Mouse (Mus musculus): Measurements from ENCODE around the gene Hist1h4d. TPM values are rescaled to one million over a fixed set of nuclear protein-coding genes. Genes with fewer than 3 reads are reported as not detected.
"Not testable (repeated sequence)": the region's sequence is repeated elsewhere in the genome, so short reads cannot be mapped to it uniquely, and the experiment has no call there.

The Hist1h4d gene
- 10 to 100 TPM; 33.6 to 46.4 TPM for total RNA-seq (2021)
- long read RNA-seq, experiment 1 = 0 reads
- long read RNA-seq, experiment 2 = 0 reads

DNA sequence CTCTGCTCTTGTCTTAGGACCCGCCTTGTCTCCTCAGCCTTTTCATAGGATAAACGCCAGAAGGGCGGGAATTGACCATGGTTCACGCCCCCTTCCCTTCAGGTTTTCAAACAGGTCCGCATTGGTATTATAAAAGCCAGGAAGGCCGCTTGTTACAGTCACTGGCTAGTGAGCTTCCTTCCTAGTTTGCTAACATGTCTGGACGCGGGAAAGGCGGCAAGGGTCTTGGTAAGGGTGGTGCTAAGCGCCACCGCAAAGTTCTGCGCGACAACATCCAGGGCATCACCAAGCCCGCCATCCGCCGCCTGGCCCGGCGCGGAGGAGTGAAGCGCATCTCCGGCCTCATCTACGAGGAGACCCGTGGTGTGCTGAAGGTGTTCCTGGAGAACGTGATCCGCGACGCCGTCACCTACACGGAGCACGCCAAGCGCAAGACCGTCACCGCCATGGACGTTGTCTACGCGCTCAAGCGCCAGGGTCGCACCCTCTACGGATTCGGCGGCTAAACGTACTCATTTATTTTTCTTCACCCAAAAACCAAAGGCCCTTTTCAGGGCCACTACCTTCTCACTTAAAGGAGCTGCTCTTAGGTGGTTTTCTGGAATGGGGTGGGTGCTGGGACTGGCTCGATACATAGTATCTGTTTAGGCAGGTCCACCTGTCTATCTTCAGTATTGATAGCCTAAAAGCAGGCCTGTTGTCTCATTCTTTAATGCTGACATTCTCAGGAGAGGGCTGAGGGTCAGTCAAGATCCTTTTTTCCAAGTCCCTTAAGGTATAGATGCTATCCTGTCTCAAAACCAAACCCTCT, at the start of gene Hist1h4d:
Gene Hist1h4d (plus strand): TSS at position 191 of the 811 bp plus-strand sequence.
- DNase-seq (ENCODE audit: low spot score) = peak; percentile 98

GRCm38 (mm10) chr13:23532262-23533075, 48.9 kb upstream of the Hist1h4d start:
- DNase-seq (ENCODE audit: low spot score) = no peak

GRCm38 (mm10) chr13:23533560-23534367, 47.6 kb upstream of the Hist1h4d start, which contains the start of gene Hist1h2af:
Gene Hist1h2af, plus strand, starts transcription at chr13:23533906.
- not testable (repeated sequence) for DNase-seq (ENCODE audit: low spot score)

DNA sequence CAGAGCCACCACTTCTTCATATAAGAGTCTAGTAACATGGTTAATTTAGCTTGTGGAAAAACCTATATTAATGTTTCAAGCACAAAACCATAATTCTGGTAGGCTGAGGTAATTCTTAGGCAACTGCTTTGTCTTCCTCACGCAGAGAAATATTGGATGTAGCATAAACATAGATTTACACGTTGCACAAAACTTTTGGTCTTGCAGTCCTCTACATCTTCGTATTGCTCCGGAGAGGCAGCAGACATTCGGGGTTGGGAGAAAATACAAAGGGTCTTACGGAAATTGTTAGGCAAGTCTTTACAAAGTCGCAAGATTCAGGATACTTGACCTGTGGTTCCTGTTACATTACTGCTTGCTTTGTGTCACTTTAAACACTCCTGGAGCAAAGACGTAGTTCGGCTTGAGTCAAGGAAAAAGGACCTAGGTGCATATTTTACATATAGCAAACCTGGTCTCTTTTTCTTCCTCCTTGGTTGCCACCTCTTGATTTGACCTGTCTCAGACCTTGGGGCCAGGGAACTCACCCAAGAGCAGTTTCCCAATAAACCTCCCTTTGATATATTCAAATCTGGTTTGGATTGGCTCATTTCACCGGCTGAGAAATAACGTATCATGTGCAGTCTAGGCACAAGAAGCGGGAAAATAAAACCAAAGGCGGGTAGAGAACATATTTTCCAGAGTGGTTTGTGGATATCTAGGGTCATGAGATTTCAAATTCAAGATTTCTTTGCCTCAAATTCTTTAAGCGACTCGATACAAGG, 46.8 kb upstream of the Hist1h4d start:
- no peak for DNase-seq (ENCODE audit: low spot score)

- DNase-seq (ENCODE audit: low spot score) = peak; percentile 79
Measured at GRCm38 (mm10) chr13:23535137-23536075, 46.0 kb upstream of the Hist1h4d start, which contains the start of gene Hist1h3g. Gene Hist1h3g, plus strand, starts transcription at chr13:23535422.

DNA sequence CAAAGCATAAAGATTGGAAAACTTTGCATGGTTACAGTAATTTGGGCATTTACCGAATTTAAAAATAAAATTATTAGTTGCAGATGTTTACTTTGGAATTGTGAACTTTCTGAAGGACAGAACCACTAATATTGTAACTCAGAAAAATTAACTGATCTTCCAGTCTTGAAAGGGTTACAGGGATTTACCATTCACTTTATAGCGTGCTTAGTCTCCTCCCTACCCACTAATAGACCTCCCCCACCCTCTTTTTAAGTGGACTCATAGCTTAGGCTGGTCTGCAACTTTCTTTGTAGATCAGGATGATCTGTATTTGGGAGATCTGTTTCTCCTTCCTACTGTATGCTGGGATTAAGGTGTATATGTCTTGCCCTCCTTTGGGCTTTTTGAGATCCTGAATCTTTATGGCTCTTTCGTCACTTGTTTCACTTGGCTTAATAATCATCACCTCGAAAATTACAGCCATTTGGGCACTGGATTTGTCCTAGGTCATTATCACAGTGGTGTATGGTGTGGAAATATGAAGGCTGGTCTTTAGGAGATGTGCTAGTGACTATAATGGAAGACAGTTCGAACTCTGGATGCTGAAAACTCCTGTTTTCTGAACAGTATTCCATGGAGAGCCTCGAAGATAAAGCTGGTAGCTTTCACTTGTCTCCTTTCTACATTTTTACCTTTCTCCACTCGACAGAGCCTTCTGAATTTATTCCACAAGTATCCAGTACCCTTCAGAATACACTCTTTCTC, 45.1 kb upstream of the Hist1h4d start:
- DNase-seq (ENCODE audit: low spot score) = no peak

DNA sequence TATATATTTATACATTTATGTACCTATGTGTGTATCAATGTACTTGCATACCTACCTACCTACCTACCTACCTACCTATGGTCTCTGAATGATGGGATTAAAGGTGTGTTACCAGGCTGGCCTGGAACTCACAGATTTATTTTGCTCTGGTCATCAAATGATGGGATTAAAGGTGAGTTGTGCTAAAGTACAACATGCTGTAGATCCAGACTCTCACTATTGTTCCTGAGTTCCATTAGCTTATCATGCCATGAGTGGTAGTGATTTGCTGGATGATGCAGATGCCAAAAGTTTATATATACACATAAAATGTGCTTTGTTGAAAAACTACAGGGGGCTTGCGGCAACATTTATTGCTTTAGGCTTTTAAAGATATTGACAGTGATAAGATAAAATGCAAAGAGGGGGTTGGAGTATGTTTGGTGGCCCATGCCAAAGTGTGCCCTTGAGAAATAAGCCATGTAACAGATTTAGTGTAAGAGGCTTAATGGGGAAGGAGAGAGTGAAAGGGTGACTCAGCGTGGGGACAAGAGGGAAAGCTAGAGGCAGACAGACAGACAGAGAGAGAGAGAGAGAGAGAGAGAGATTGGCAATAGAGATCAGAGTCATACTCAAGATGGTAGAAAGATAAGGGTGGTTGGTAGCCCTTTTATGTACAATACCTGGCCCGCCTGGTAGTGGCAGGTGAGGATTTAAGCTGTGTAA, 44.2 kb upstream of the Hist1h4d start:
- no peak for DNase-seq (ENCODE audit: low spot score)

GRCm38 (mm10) chr13:23538249-23538648, 43.1 kb upstream of the Hist1h4d start:
- no peak for DNase-seq (ENCODE audit: low spot score)

DNA sequence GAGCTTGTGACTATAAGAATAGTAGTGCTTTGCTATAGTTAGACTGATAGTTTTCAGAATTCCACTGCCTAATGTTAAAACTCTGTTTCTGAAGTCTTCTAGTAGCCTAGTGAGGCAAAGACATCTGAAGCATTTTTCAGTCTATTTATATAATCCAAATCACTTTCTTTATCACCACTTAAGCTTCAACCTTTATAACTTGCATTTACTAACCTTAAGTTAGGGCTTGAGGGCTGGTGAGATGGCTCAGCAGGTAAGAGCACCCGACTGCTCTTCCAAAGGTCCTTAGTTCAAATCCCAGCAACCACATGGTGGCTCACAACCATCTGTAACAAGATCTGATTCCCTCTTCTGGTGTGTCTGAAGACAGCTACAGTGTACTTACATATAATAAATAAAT, 41.6 kb upstream of the Hist1h4d start:
- DNase-seq (ENCODE audit: low spot score) = not testable (repeated sequence)

GRCm38 (mm10) chr13:23541497-23541896, 39.9 kb upstream of the Hist1h4d start:
- DNase-seq (ENCODE audit: low spot score) = no peak

DNA sequence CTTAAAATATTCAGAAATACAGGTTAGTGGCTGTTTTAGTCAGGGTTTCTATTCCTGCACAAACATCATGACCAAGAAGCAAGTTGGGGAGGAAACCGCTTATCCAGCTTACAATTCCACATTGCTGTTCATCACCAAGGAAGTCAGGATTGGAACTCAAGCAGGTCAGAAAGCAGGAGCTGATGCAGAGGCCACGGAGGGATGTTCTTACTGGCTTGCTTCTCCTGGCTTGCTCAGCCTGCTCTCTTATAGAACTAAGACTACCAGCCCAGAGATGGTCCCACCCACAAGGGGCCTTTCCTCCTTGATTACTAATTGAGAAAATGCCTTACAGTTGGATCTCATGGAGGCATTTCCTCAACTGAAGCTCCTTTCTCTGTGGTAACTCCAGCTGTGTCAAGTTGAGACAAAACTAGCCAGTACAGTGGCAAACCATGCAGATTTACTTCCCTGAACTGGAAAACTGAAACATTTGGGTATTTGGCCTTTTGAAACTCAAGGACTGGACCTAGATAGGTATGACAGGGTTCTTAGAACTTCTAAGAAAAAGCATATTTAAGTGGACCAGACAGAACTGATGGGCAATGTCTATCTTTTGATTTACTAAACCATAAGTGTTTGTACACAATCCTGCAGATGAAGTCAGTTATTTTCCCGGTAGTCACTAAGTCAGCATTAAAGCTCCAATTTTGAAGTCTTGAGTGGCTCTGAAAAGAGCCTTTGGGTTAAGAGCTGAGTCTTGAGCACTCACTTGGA, 39.0 kb upstream of the Hist1h4d start:
- DNase-seq (ENCODE audit: low spot score) = not testable (repeated sequence)

GRCm38 (mm10) chr13:23542999-23543607, 38.3 kb upstream of the Hist1h4d start, which contains the start of gene Hist1h2bh:
Gene Hist1h2bh, minus strand, starts transcription at chr13:23543392.
- DNase-seq (ENCODE audit: low spot score) = peak; percentile 75

DNA sequence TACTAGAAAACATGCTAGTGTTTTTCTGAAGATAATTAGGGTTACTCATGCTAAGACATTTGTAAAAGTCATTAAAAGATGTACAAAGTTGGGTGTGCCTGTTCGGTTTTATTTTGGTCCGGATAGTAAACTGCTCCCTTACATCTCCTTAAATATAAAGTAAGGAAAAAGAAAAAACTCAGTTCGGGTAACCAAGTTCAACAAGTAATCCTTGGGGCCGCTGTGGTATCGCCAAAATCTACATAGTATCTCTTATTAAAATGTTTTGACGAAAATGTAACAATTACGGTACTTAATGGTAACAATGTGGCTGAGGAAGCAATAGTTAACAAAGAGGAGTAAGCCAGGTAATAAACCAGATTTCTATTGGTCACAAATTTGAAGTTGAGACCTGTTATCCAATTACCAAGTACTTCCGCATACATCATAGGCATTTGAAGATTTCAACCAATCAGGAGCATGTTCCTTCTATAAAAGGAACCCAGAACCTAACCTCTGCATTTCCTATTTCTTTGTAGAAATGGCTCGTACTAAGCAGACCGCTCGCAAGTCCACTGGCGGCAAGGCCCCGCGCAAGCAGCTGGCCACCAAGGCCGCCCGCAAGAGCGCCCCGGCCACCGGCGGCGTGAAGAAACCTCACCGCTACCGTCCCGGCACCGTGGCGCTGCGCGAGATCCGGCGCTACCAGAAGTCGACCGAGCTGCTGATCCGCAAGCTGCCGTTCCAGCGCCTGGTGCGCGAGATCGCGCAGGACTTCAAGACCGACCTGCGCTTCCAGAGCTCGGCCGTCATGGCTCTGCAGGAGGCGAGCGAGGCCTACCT, 37.2 kb upstream of the Hist1h4d start, which contains the start of gene Hist1h3f:
Gene Hist1h3f (plus strand): TSS at position 88 of the 822 bp plus-strand sequence.
- DNase-seq (ENCODE audit: low spot score) = peak; percentile 80

DNA sequence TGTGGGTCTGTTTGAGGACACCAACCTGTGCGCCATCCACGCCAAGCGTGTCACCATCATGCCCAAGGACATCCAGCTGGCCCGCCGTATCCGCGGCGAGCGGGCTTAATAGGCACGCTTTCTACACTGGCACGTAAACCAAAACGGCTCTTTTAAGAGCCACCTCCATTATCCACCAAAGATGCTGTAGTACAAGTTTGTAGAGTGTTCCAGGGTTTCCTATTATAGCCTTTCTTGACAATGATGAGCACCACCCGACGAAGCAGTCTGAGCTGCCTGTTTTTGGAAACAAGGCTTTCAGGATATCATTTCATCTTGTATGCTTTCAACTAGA, 36.6 kb upstream of the Hist1h4d start:
- DNase-seq (ENCODE audit: low spot score) = not testable (repeated sequence)

GRCm38 (mm10) chr13:23546694-23547093, 34.7 kb upstream of the Hist1h4d start:
- DNase-seq (ENCODE audit: low spot score) = no peak

DNA sequence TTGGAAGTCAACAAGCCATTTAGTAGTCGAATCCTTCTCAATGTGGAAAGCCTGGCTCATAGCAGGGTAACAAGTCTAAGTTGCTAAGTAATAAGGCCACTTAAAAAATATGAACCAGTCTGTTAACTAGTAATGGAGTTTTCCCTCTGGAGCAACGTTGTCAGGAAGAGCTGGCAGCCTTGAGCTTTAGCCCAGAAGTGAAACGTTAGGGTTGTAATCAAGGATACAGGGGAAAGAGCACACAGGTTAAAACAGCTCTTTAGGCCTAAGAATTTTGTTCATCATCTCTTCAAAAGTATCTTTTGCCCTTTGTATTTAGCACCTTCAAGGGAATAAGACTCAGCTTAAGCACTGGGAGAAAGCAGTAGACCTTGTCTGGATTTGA, 30.6 kb upstream of the Hist1h4d start:
- no peak for DNase-seq (ENCODE audit: low spot score)

Measured in gastrocnemius, adult 18-20 months (tissue).